Mouse (Mus musculus) kidney, embryonic 16.5 days (tissue): ENCODE data around the gene Pidd1. TPM values are rescaled to one million over a fixed set of nuclear protein-coding genes. Genes with fewer than 3 reads are reported as not detected.

ENCODE experiments used
- ATAC-seq: fragments of 200-750 bp; cut with Nextera tagmentation; 2 replicates; pipeline ENCODE4 v1.8.0; 2017; ENCODE audit warnings: moderate TSS enrichment; ENCODE audit not compliant: low FRiP score, low TSS enrichment
- H3K27ac ChIP-seq: fragments of 300-500 bp; sonication (generic); 2 replicates; pipeline ENCODE4 v1.5.1; 2014; ENCODE audit warnings: low read length
- H3K27me3 ChIP-seq: fragments of 300-500 bp; sonication (generic); 2 replicates; pipeline ENCODE4 v1.6.1; 2014; ENCODE audit warnings: low read length, control low read depth, mixed read lengths; ENCODE audit not compliant: insufficient read depth
- H3K36me3 ChIP-seq: fragments of 300-500 bp; sonication (generic); 2 replicates; pipeline ENCODE4 v1.6.1; 2014; ENCODE audit warnings: low read length, control low read depth, mixed read lengths; ENCODE audit not compliant: insufficient read depth
- H3K4me1 ChIP-seq: fragments of 300-500 bp; sonication (generic); 2 replicates; pipeline ENCODE4 v1.6.1; 2014; ENCODE audit warnings: low read length, control low read depth, mixed read lengths; ENCODE audit not compliant: insufficient read depth
- H3K4me2 ChIP-seq: fragments of 300-500 bp; sonication (generic); replicated peaks from 2 replicates; pipeline ENCODE4 v1.6.1; 2014; ENCODE audit warnings: low read depth, low read length
- H3K4me3 ChIP-seq: fragments of 300-500 bp; sonication (generic); 2 replicates; pipeline ENCODE4 v1.5.1; 2014; ENCODE audit warnings: mild to moderate bottlenecking, low read length
- H3K9ac ChIP-seq: fragments of 300-500 bp; sonication (generic); replicated peaks from 2 replicates; pipeline ENCODE4 v1.6.1; 2014; ENCODE audit warnings: low read length
- H3K9me3 ChIP-seq: fragments of 300-500 bp; sonication (generic); 2 replicates; pipeline ENCODE4 v1.6.1; 2016; ENCODE audit warnings: low read length, control low read depth
- WGBS: fragments of 180-500 bp; shearing (Covaris S2); extraction: QIAGEN DNeasy Blood & Tissue Kit; methylation state at CpG from one replicate; pipeline ENCODE4 v1.1.7; 2014; 5-methylcytosine and 5-hydroxymethylcytosine counted together
- polyA plus RNA-seq: library from polyadenylated mRNA; unstranded; fragments of >200 nt; fragmentation: Nextera tagmentation; extraction: Ambion mirVana; gene quantifications from 2 replicates; pipeline ENCODE4 v1.2.1, GENCODE M21; 2015

The Pidd1 gene
- polyA plus RNA-seq, 1 experiment from 2014 or later, result 11.4 TPM

- Histone ChIP-seq H3K4me2 (peak overlapping the region; percentile 96), H3K9me3 (no peaks in the 10 kb centered on the region), H3K4me1 (peaks cover 38% of the 10 kb centered on the region), H3K9ac (peak overlapping the region; percentile 66), H3K27ac (no peak overlapping the region), H3K27me3 (no peaks in the 10 kb centered on the region), H3K4me3 (peak overlapping the region; percentile 61), H3K36me3 (no peaks in the 10 kb centered on the region)
- under 1% methylated on average over 77 of the region's 81 CpGs for WGBS
- ATAC-seq, result peak; percentile 20; the same call in 1 of the 2 replicates
Measured at GRCm38 (mm10) chr7:141481498-141482401, 37.9 kb upstream of the Pidd1 start.

DNA sequence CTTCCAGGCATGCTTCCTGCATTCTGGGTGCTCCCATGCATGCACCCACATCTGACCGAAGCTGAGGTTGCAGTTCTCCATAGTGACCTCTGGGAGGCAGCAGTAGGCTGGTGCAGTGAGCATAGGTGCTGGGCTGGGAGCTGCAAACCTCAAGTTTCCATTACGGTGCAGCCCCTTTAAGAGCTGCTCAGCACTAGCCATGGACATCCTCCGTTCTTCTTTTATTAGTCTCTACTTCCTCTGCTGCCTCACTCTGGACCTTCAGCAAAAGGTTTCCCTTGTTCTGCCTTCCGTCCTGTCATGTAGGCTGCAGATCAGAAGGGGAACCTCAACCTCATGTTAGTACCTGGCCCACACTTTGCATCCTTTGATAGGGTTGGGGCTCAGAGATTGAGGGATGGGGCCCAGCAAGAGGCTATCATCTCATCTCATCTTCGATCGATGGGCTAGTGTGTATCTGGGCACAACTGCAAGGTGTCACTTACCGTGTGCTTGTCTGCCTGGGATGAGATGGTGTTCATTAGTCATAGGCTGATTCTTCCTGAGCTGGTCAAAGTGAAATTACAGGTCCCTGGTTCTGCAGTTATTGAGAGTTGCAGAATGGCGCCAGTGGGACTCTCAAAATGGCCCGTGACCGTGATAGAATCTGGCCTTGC lies 37.1 kb upstream of the Pidd1 start:
- peaks cover 44% of the 10 kb centered on the region for H3K4me1 ChIP-seq
- no peaks in the 10 kb centered on the region for H3K9me3 ChIP-seq
- H3K36me3 ChIP-seq, result no peaks in the 10 kb centered on the region
- H3K27ac ChIP-seq, result no peak overlapping the region
- 0 out of 2 replicates have a peak overlapping the region, but pooled peaks have one; percentile 40 for H3K9ac ChIP-seq
- H3K27me3 ChIP-seq, result no peaks in the 10 kb centered on the region
- ATAC-seq, result peak; percentile 20; the same call in 1 of the 2 replicates
- peak overlapping the region; percentile 96 for H3K4me2 ChIP-seq
- 8% methylated on average over 10 of the region's 10 CpGs for WGBS
- peak overlapping the region; percentile 61 for H3K4me3 ChIP-seq

DNA sequence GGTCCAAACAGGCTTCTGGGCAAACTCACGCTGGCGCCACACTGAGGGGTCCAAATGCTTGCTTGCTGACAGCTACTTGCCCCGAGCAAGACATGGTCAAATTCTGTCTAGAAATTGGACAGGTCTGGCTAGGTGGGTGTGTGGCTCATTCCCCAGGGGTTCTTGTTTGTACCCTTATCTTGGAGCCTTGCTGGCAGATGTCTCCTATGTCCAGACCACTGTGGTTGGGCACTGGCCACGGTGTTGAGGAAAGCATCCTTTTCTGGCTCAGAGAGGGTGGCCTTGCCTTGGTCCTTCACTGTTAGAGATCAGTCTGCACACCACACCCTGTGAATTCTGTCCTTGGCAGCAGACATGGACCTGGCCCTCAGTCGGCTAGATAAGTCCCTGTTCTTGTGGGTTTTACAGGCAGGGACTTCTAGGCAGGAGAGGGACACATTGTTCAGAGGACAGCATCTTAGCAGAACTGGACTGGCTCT lies 34.5 kb upstream of the Pidd1 start:
- peak overlapping the region; percentile 91 for H3K4me2 ChIP-seq
- 70% methylated on average over 5 of the region's 5 CpGs for WGBS
- peaks cover 60% of the 10 kb centered on the region for H3K4me1 ChIP-seq
- peak overlapping the region; percentile 98 for H3K27ac ChIP-seq
- ATAC-seq, result no peak
- no peaks in the 10 kb centered on the region for H3K36me3 ChIP-seq
- no peaks in the 10 kb centered on the region for H3K27me3 ChIP-seq
- no peak overlapping the region for H3K4me3 ChIP-seq
- peak overlapping the region; percentile 40; the same call in 1 of the 2 replicates for H3K9ac ChIP-seq
- no peaks in the 10 kb centered on the region for H3K9me3 ChIP-seq

GRCm38 (mm10) chr7:141477578-141478269 lies 33.9 kb upstream of the Pidd1 start:
- H3K9me3 ChIP-seq, result no peaks in the 10 kb centered on the region
- H3K27ac ChIP-seq, result peak overlapping the region; percentile 98
- H3K9ac ChIP-seq, result peak overlapping the region; percentile 53; the same call in 1 of the 2 replicates
- peak overlapping the region; percentile 91 for H3K4me2 ChIP-seq
- peaks cover 2% of the 10 kb centered on the region; the same call in 1 of the 2 replicates for H3K36me3 ChIP-seq
- peak overlapping the region; percentile 81; the same call in 1 of the 2 replicates for H3K4me3 ChIP-seq
- ATAC-seq, result no peak
- peaks cover 61% of the 10 kb centered on the region for H3K4me1 ChIP-seq
- WGBS, result 39% methylated on average over 4 of the region's 4 CpGs
- no peaks in the 10 kb centered on the region for H3K27me3 ChIP-seq

- peak overlapping the region; percentile 53 for H3K9ac ChIP-seq
- H3K4me1 ChIP-seq, result peaks cover 55% of the 10 kb centered on the region
- H3K27ac ChIP-seq, result peak overlapping the region; percentile 98
- no peaks in the 10 kb centered on the region for H3K27me3 ChIP-seq
- peak overlapping the region; percentile 81 for H3K4me3 ChIP-seq
- no peaks in the 10 kb centered on the region for H3K9me3 ChIP-seq
- 16% methylated on average over 7 of the region's 7 CpGs for WGBS
- H3K36me3 ChIP-seq, result peaks cover 5% of the 10 kb centered on the region; the same call in 1 of the 2 replicates
- no peak for ATAC-seq
- peak overlapping the region; percentile 91 for H3K4me2 ChIP-seq
Measured at GRCm38 (mm10) chr7:141476981-141477370, 33.2 kb upstream of the Pidd1 start.

DNA sequence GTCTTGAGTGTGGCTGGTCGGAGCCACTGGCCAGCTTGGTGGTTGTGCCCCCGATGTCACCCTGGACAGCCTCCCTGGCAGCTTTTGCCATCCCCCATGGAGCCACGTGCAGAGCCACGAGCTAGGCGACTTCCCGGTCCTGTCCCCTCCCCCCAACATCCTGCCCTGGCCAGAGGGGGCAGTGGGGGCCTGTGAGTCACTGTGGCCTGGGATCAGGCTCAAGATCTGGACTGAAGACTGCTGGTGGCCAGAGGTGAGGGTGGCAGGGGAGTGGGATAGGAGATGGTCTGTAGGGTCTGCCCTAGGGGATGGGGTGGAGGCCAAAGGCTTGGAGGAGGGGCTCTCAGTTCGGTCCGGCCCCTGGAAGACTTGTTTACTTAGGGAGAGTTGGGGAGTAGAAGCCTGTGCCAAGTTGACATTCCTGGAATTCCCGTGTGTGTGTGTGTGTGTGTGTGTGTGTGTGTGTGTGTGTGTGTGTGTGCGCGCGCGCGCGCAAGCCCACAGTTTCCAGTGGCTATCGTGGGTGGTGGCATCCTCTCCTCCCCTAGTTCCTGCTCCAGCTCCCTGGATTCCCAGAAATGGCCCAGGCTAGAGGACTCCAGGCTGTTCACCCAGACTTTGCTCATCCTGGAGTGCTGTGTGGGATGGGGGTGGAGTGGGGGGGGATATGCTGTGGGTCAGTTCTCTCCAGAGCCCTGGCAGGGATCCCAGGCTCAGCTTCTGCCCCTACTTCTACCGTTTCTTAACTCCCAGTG lies 32.6 kb upstream of the Pidd1 start:
- Histone ChIP-seq H3K4me2 (peak overlapping the region; percentile 91), H3K27ac (peak overlapping the region; percentile 98), H3K9ac (peak overlapping the region; percentile 90), H3K36me3 (peaks cover 7% of the 10 kb centered on the region; the same call in 1 of the 2 replicates), H3K4me3 (peak overlapping the region; percentile 81), H3K4me1 (peaks cover 51% of the 10 kb centered on the region), H3K9me3 (no peaks in the 10 kb centered on the region), H3K27me3 (no peaks in the 10 kb centered on the region)
- WGBS, result under 1% methylated on average over 16 of the region's 17 CpGs
- peak; percentile 80 for ATAC-seq

DNA sequence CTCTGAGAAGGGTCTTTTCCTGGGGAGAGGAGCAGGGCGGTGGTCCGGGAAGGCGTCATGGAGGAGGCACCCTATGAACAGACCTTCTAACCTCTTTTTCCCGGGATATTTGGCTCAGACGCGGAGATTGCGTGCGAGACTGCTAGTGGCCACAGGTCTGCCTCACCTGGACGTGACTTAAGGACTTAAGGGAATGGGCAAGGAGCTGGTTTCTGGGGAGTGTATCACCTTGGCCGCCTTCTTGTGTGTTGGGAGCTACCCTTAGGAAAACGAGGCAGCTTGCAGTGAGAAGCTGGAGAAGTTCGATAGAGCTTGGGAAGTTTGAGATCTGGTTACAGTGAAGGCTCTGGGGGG lies 32.0 kb upstream of the Pidd1 start:
- H3K9ac ChIP-seq, result peak overlapping the region; percentile 90
- H3K27me3 ChIP-seq, result no peaks in the 10 kb centered on the region
- 1% methylated on average over 12 of the region's 12 CpGs for WGBS
- H3K4me2 ChIP-seq, result peak overlapping the region; percentile 91
- H3K9me3 ChIP-seq, result no peaks in the 10 kb centered on the region
- peaks cover 45% of the 10 kb centered on the region for H3K4me1 ChIP-seq
- H3K27ac ChIP-seq, result peak overlapping the region; percentile 98
- H3K36me3 ChIP-seq, result peaks cover 13% of the 10 kb centered on the region
- ATAC-seq, result no peak
- peak overlapping the region; percentile 81 for H3K4me3 ChIP-seq

- H3K4me3 ChIP-seq, result peak within 1 kb of the TSS; percentile 81
- H3K27me3 ChIP-seq, result no peaks in the 10 kb centered on the region
- peak within 1 kb of the TSS; percentile 91 for H3K4me2 ChIP-seq
- no peaks in the 10 kb centered on the region for H3K9me3 ChIP-seq
- peak; percentile 24 for ATAC-seq
- WGBS, result under 1% methylated on average over 84 of the region's 87 CpGs
- H3K36me3 ChIP-seq, result peaks cover 19% of the 10 kb centered on the region
- H3K9ac ChIP-seq, result peak within 1 kb of the TSS; percentile 90
- peak within 1 kb of the TSS; percentile 98 for H3K27ac ChIP-seq
- peaks cover 40% of the 10 kb centered on the region for H3K4me1 ChIP-seq
Measured at GRCm38 (mm10) chr7:141475011-141475804, 31.4 kb upstream of the Pidd1 start, which contains the start of the genes Polr2l and Tspan4. Gene Polr2l (minus strand): TSS chr7:141475132. Gene Tspan4 (plus strand): TSS chr7:141475240.
